Mouse (Mus musculus): ENCODE data around the gene Zfp988. TPM values are rescaled to one million over a fixed set of nuclear protein-coding genes. Genes with fewer than 3 reads are reported as not detected.
"Not testable (repeated sequence)": the region's sequence is repeated elsewhere in the genome, so short reads cannot be mapped to it uniquely, and the experiment has no call there.

Gene Zfp988
- total and polyA plus RNA-seq, 2 experiments from 2014 or later: 0.05 to 0.15 TPM

DNA sequence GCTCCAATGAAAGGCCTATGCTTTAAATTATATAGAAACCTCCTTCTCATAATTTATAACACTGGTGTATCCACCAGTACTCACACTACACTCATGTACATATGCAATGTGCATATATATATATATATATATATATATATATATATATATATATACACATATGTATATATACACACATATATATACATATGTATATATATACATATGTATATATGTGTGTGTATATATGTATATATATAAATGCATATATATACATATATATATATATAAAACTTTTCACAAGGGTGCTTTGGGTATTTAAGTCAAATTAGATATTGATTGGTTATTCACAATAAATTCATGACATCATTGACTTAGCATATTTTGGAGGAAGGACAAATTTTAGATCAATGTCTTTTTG lies 3.1 kb upstream of the Zfp988 start:
- H3K36me3 ChIP-seq (ENCODE audit: insufficient read depth, low read length); H3K4me2 ChIP-seq (ENCODE audit: low read depth, low read length); H3K4me3 ChIP-seq (ENCODE audit: low read length); H3K27me3 ChIP-seq (ENCODE audit: insufficient read depth, low read length); ATAC-seq; H3K4me1 ChIP-seq (ENCODE audit: insufficient read depth, low read length); H3K27ac ChIP-seq; H3K9me3 ChIP-seq (ENCODE audit: low read length); DNase-seq (ENCODE audit: low spot score); H3K9ac ChIP-seq (replicated peaks; ENCODE audit: low read length): not testable (repeated sequence)

- ATAC-seq: peak; percentile 38; the same call in 1 of the 2 replicates
- WGBS: 93% methylated on average over 2 of the region's 2 CpGs
- not testable (repeated sequence) for H3K27ac ChIP-seq; H3K27me3 ChIP-seq (ENCODE audit: insufficient read depth, low read length); DNase-seq (ENCODE audit: low spot score); H3K4me3 ChIP-seq (ENCODE audit: low read length); H3K4me2 ChIP-seq (ENCODE audit: low read depth, low read length); H3K9ac ChIP-seq (replicated peaks; ENCODE audit: low read length); H3K4me1 ChIP-seq (ENCODE audit: insufficient read depth, low read length); H3K36me3 ChIP-seq (ENCODE audit: insufficient read depth, low read length)
- H3K9me3 ChIP-seq (ENCODE audit: low read length): peaks cover 55% of the 10 kb centered on the region
These were observed 29.7 kb downstream of the Zfp988 start for GRCm38 (mm10) chr4:147335036-147335690.

DNA sequence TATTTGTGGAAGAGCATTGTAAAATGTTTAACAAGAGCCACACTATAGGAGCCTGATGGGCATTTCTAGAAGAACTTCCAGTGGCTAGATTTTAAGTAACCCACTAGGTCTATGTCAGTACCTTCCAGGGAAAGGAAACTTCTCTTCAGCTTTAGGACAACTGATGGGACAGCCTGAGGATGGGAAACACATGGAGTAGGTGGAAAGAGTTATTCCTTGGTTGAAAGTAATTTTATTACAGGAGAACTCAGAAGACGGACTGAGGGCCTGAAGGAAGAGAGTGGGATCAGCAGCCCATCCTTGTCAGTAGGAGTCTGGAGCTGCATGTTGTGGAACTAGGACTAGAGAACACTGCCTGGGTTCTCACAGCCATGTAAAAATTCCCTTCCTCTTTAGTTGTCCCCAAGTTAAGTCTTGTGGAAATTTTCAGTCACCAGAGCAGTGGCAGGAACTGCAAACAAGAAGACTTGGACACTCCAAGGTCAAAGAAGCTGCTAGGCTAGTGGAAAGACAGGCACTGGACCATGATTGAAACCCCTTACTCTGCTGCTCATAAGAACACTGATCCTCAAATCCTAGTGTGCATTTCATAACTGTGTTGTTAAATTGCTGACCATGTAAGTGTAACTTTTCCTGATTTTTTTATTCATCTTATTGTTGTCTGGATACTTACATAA lies 30.4 kb downstream of the Zfp988 start:
- not testable (repeated sequence) for H3K4me1 ChIP-seq (ENCODE audit: insufficient read depth, low read length); H3K36me3 ChIP-seq (ENCODE audit: insufficient read depth, low read length); H3K9ac ChIP-seq (replicated peaks; ENCODE audit: low read length); DNase-seq (ENCODE audit: low spot score); H3K27ac ChIP-seq; H3K27me3 ChIP-seq (ENCODE audit: insufficient read depth, low read length); H3K4me3 ChIP-seq (ENCODE audit: low read length); H3K4me2 ChIP-seq (ENCODE audit: low read depth, low read length)
- peak; percentile 38; the same call in 1 of the 2 replicates for ATAC-seq
- peaks cover 59% of the 10 kb centered on the region for H3K9me3 ChIP-seq (ENCODE audit: low read length)
- WGBS: 49% methylated on average over 1 of the region's 1 CpGs

- peak; percentile 64 for ATAC-seq
- peaks cover 61% of the 10 kb centered on the region for H3K9me3 ChIP-seq (ENCODE audit: low read length)
- not testable (repeated sequence) for H3K4me1 ChIP-seq (ENCODE audit: insufficient read depth, low read length); H3K27me3 ChIP-seq (ENCODE audit: insufficient read depth, low read length); H3K27ac ChIP-seq; H3K36me3 ChIP-seq (ENCODE audit: insufficient read depth, low read length); H3K4me2 ChIP-seq (ENCODE audit: low read depth, low read length); DNase-seq (ENCODE audit: low spot score); H3K4me3 ChIP-seq (ENCODE audit: low read length); H3K9ac ChIP-seq (replicated peaks; ENCODE audit: low read length)
- 68% methylated on average over 6 of the region's 6 CpGs for whole genome bisulfite sequencing
These were observed 31.1 kb downstream of the Zfp988 start for GRCm38 (mm10) chr4:147336368-147337195.

DNA sequence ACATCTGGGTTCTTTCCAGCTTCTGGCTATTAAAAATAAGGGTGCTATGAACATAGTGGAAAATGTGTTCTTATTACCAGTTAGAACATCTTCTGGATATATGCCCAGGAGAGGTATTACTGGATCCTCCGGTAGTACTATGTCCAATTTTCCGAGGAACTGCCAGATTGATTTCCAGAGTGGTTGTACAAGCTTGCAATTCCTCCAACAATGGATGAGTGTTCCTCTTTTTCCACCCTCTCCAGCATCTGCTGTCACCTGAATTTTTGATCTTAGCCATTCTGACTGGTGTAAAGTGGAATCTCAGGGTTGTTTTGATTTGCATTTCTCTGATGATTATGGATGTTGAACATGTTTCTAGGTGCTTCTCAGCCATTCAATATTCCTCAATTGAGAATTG lies 32.0 kb downstream of the Zfp988 start:
- not testable (repeated sequence) for H3K4me2 ChIP-seq (ENCODE audit: low read depth, low read length); H3K27me3 ChIP-seq (ENCODE audit: insufficient read depth, low read length); ATAC-seq; DNase-seq (ENCODE audit: low spot score); H3K9ac ChIP-seq (replicated peaks; ENCODE audit: low read length); H3K4me1 ChIP-seq (ENCODE audit: insufficient read depth, low read length); H3K27ac ChIP-seq; H3K36me3 ChIP-seq (ENCODE audit: insufficient read depth, low read length); H3K4me3 ChIP-seq (ENCODE audit: low read length)
- peaks cover 61% of the 10 kb centered on the region for H3K9me3 ChIP-seq (ENCODE audit: low read length)
- WGBS: 89% methylated on average over 2 of the region's 2 CpGs

DNA sequence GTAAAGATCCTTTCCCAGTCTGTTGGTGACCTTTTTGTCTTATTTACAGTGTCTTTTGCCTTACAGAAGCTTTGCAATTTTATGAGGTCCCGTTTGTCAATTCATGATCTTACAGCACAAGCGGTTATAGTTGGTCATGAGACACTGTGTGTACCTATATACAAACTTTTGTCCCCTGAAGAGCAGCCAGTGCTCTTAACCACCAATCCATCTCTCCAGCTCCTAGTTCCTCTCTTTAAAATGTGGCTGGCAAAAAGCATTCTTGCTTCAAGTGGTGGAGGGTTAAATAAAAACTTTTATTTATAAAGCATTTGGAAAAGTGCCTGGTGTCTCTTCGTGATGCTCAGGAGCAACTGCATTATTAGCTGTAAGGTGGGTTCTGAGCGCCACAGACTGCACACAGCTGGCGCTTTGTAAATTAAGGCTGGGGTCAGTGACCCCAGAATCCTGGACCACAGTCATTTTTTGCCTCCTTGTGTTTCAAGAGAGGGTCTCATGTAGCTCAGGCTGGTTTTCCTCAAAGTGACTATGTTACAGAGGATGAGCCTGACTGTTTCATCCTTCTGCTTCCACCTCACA lies 32.6 kb downstream of the Zfp988 start:
- no peak for TF ChIP-seq CTCF (IDR thresholded peaks at IDR 0.05; ENCODE audit: low read depth)
- Histone ChIP-seq H3K27me3 (ENCODE audit: insufficient read depth, low read length) (no peaks in the 10 kb centered on the region), H3K9ac (replicated peaks; ENCODE audit: low read length) (no peak overlapping the region), H3K4me1 (ENCODE audit: insufficient read depth, low read length) (no peaks in the 10 kb centered on the region), H3K4me2 (ENCODE audit: low read depth, low read length) (no peak overlapping the region), H3K9me3 (ENCODE audit: low read length) (peaks cover 65% of the 10 kb centered on the region), H3K4me3 (ENCODE audit: low read length) (no peak overlapping the region), H3K27ac (no peak overlapping the region), H3K36me3 (ENCODE audit: insufficient read depth, low read length) (no peaks in the 10 kb centered on the region)
- 0 out of 2 replicates have a peak, but pooled peaks have one; percentile 62 for ATAC-seq
- WGBS: 72% methylated on average over 5 of the region's 5 CpGs
- DNase-seq (ENCODE audit: low spot score): no peak

DNA sequence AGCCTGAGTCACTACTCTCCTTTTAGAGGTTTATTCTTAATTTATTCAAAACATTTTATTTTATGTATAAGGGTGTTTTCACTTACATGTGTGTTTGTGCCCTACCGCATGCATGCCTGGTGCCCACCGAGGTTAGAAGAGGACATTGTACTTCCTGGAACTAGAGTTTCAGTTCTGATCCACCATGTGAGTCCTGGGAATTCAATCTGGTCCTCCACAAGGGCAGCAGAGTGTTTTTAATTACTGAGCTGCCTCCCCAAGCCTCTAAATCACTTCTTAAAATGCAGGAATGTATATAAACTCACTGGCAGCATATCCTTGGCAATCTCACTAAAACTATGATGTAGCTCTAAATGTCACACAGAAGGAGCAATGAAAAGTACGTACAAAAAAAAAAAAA lies 33.2 kb downstream of the Zfp988 start:
- H3K9ac ChIP-seq (replicated peaks; ENCODE audit: low read length); ATAC-seq; H3K27ac ChIP-seq; H3K36me3 ChIP-seq (ENCODE audit: insufficient read depth, low read length); H3K4me2 ChIP-seq (ENCODE audit: low read depth, low read length); H3K27me3 ChIP-seq (ENCODE audit: insufficient read depth, low read length); DNase-seq (ENCODE audit: low spot score); H3K4me3 ChIP-seq (ENCODE audit: low read length); H3K4me1 ChIP-seq (ENCODE audit: insufficient read depth, low read length): not testable (repeated sequence)
- 84% methylated on average over 3 of the region's 3 CpGs for WGBS
- H3K9me3 ChIP-seq (ENCODE audit: low read length): peaks cover 67% of the 10 kb centered on the region

DNA sequence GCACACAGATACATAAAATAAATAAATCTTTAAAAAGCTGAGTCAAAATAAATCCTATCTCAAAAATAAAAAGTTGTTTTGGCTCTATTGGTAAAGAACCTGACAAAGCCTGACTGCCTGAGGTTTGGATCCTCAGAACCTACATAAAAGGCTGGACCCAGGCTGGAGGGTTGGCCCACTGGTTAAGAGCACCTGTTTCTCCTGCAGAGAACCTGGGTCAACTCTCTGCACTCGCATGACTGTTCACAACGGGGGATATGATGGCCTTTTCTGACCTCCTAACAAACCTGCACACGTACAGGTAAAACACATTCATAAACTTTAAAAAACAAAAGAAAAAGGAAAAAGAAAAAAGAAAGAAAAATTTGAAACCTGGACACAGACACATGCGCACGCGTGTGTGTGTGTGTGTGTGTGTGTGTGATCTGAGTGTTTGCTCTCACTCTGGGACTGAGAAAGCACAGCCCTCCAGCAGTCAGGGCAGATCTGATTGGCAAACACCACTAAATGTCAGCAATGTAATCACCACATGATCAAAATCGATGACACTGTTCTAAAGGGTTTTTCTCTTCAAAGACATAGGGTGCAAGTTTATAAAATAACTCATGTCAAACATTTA lies 34.2 kb downstream of the Zfp988 start:
- not testable (repeated sequence) for H3K4me1 ChIP-seq (ENCODE audit: insufficient read depth, low read length); H3K4me2 ChIP-seq (ENCODE audit: low read depth, low read length); H3K4me3 ChIP-seq (ENCODE audit: low read length); ATAC-seq; H3K27me3 ChIP-seq (ENCODE audit: insufficient read depth, low read length); H3K36me3 ChIP-seq (ENCODE audit: insufficient read depth, low read length); H3K27ac ChIP-seq; H3K9ac ChIP-seq (replicated peaks; ENCODE audit: low read length); DNase-seq (ENCODE audit: low spot score)
- peaks cover 61% of the 10 kb centered on the region for H3K9me3 ChIP-seq (ENCODE audit: low read length)
- 69% methylated on average over 7 of the region's 7 CpGs for WGBS

DNA sequence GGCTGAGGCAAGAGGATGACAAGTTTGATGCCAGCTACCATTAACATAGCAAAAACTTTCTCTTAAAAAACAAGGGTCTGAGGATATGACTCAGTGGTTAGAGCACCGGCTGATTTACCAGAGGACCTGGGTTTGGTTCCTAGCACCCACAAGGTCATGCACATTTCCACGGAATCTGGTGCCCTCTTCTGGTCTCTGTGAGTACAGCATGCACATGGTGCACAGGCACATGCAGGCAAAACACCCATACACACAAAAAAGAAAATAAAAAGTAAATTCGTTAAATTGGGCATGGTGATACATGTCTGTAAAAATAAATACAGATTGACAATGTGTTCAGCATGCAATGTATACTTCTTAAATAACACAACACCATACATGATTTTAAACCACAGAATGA lies 34.8 kb downstream of the Zfp988 start:
- not testable (repeated sequence) for H3K4me1 ChIP-seq (ENCODE audit: insufficient read depth, low read length); H3K4me3 ChIP-seq (ENCODE audit: low read length); H3K27me3 ChIP-seq (ENCODE audit: insufficient read depth, low read length); DNase-seq (ENCODE audit: low spot score); H3K4me2 ChIP-seq (ENCODE audit: low read depth, low read length); H3K9ac ChIP-seq (replicated peaks; ENCODE audit: low read length); ATAC-seq; H3K36me3 ChIP-seq (ENCODE audit: insufficient read depth, low read length); H3K27ac ChIP-seq
- peaks cover 58% of the 10 kb centered on the region for H3K9me3 ChIP-seq (ENCODE audit: low read length)
- WGBS: 67% methylated on average over 3 of the region's 3 CpGs

All from hindbrain, postnatal 0 days (tissue).